Mouse (Mus musculus) bone marrow, adult 2 months (tissue): ENCODE results near the gene Ecel1.

Experiments used
- CTCF ChIP-seq: fragments of 200-500 bp; IDR thresholded peaks from 2 replicates; pipeline ENCODE4 v1.5.1; 2011; ENCODE audit warnings: low read length, control low read depth; ENCODE audit not compliant: control insufficient read depth, insufficient read depth
- POLR2A ChIP-seq: fragments of 200-500 bp; IDR thresholded peaks from 2 replicates; pipeline ENCODE4 v1.6.1; 2011; ENCODE audit warnings: low read depth, mild to moderate bottlenecking, control low read depth, low read length, borderline replicate concordance; ENCODE audit not compliant: control insufficient read depth

DNA sequence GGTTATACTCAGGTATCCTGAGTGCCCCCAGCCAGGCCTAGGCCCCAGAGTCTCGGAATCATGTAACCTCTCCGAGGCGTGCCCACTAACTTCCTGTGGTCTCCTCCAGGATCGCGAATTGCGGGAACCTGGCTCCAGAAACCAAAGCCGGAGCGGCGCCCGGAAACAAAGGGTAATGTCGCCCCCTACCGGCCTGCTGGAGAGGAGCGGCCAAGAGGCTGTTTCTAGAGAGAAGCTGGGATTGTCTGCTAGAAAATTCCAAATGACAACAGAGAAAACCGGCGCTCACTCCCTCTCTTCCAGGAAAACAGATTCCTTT is 30.7 kb upstream of the Ecel1 start:
- TF ChIP-seq CTCF, result peak; percentile 70
- TF ChIP-seq POLR2A, result no peak
